ENCODE assay signal across 8 mouse cellular contexts in genomic region chr5:21434148-21434929, GRCm38 (mm10). TPM values are rescaled to one million over a fixed set of nuclear protein-coding genes. Genes with fewer than 3 reads are reported as not detected.
DNase-seq lines count a peak whose midpoint lies in the region; ATAC-seq and TF ChIP-seq lines count a peak whose summit lies in the region.

No protein-coding gene starts in this region.

- H3K4me3 ChIP-seq in kidney, adult 2 months (ENCODE audit: insufficient read depth, low read depth, low read length): no peak overlapping the region
- H3K4me3 ChIP-seq in hindbrain, postnatal 0 days (ENCODE audit: low read length): no peak overlapping the region

- TF ChIP-seq CTCF in kidney, adult 2 months (conservative IDR thresholded peaks at IDR 0.05; ENCODE audit: insufficient read depth, insufficient read length, low read depth, low read length): 0 out of 2 replicates have a peak, but pooled peaks have one; percentile 8
- TF ChIP-seq CTCF in hindbrain, postnatal 0 days (IDR thresholded peaks at IDR 0.05; ENCODE audit: low read depth): peak; percentile 73

- 69% methylated on average over 11 of the region's 11 CpGs for WGBS in kidney, adult 2 months
- 54% methylated on average over 11 of the region's 11 CpGs for WGBS in hindbrain, postnatal 0 days

- no peak for DNase-seq in kidney, adult 2 months
- DNase-seq in kidney, adult 11 months: no peak
- peak; percentile 13 for DNase-seq in CD4-positive helper T cell, adult 2 months (ENCODE audit: low read depth, low spot score)
- DNase-seq in cerebellum, adult 18-20 months: peak; percentile 68 to 75
- DNase-seq in hindbrain, postnatal 0 days (ENCODE audit: low spot score): peak; percentile 78
- peak; percentile 61 for DNase-seq in splenic B cell, adult 2 months (ENCODE audit: low read depth, low spot score)
- DNase-seq in testis, postnatal 14 days (ENCODE audit: low spot score): no peak
- no peak for DNase-seq in thymus, postnatal 0 days (ENCODE audit: low spot score)

- no peak overlapping the region for H3K27ac ChIP-seq in kidney, adult 2 months (ENCODE audit: insufficient read depth, low read depth, low read length)
- no peak overlapping the region for H3K27ac ChIP-seq in hindbrain, postnatal 0 days

- no peaks in the 10 kb centered on the region for H3K27me3 ChIP-seq in kidney, adult 2 months (replicated peaks; ENCODE audit: control insufficient read depth, insufficient read depth, low read length)
- H3K27me3 ChIP-seq in hindbrain, postnatal 0 days (ENCODE audit: insufficient read depth, low read length): no peaks in the 10 kb centered on the region
- no peaks in the 10 kb centered on the region for H3K27me3 ChIP-seq in splenic B cell, adult 2 months (ENCODE audit: control insufficient read depth, insufficient read depth, low read length, poor library complexity, severe bottlenecking)

- TF ChIP-seq POLR2A in kidney, adult 2 months (IDR thresholded peaks at IDR 0.05; ENCODE audit: low read depth, low read length): no peak

- no peaks in the 10 kb centered on the region; the same call in 1 of the 2 replicates for H3K36me3 ChIP-seq in kidney, adult 2 months (ENCODE audit: control insufficient read depth, insufficient read depth, low read length)
- H3K36me3 ChIP-seq in hindbrain, postnatal 0 days (ENCODE audit: insufficient read depth, low read length): no peaks in the 10 kb centered on the region
- H3K36me3 ChIP-seq in splenic B cell, adult 2 months (ENCODE audit: control insufficient read depth, insufficient read depth, low read length, poor library complexity, severe bottlenecking): peaks cover 3% of the 10 kb centered on the region; the same call in 1 of the 2 replicates

- no peak overlapping the region for H3K9ac ChIP-seq in hindbrain, postnatal 0 days (replicated peaks; ENCODE audit: low read length)

- no peaks in the 10 kb centered on the region for H3K4me1 ChIP-seq in kidney, adult 2 months (ENCODE audit: control insufficient read depth, insufficient read depth, low read length)
- no peaks in the 10 kb centered on the region for H3K4me1 ChIP-seq in hindbrain, postnatal 0 days (ENCODE audit: insufficient read depth, low read length)

- H3K4me2 ChIP-seq in hindbrain, postnatal 0 days (ENCODE audit: low read depth, low read length): no peak overlapping the region

- ATAC-seq in hindbrain, postnatal 0 days: peak; percentile 83

- H3K9me3 ChIP-seq in hindbrain, postnatal 0 days (ENCODE audit: low read length): no peaks in the 10 kb centered on the region

RNA-seq across cellular contexts. Expression of gene Fam185a, which starts 9.6 kb away (rescaled TPM):
- 1.9 and 2.6 TPM in 2 replicates for polyA plus RNA-seq in kidney, adult 2 months (2012; rRNA removed)
- total RNA-seq in hindbrain, postnatal 0 days (2014; rRNA removed): 11.8 and 13.2 TPM in 2 replicates
- 8.9 and 9.6 TPM in 2 replicates for polyA plus RNA-seq in hindbrain, postnatal 0 days (2015; fragmentation: Nextera tagmentation; extraction: Ambion mirVana)
- polyA plus RNA-seq in thymus, postnatal 0 days (2015; fragmentation: Nextera tagmentation; extraction: Ambion mirVana): 4.9 and 5.2 TPM in 2 replicates

RNA-seq across cellular contexts. Expression of gene Ccdc146, which starts 9.9 kb away (rescaled TPM):
- not detected in 2 replicates for polyA plus RNA-seq in kidney, adult 2 months (2012; rRNA removed)
- total RNA-seq in hindbrain, postnatal 0 days (2014; rRNA removed): 0.14 and 0.37 TPM in 2 replicates
- polyA plus RNA-seq in hindbrain, postnatal 0 days (2015; fragmentation: Nextera tagmentation; extraction: Ambion mirVana): 0.66 and 1.2 TPM in 2 replicates
- polyA plus RNA-seq in thymus, postnatal 0 days (2015; fragmentation: Nextera tagmentation; extraction: Ambion mirVana): 0.21 TPM in 1 of 2 replicates, not detected in the other

Comparison
In these comparisons a context has a peak if more than half of its experiments do, and no peak if none do; other contexts are left out.
1. DNase-seq: peak in CD4-positive helper T cell, adult 2 months (single experiment), cerebellum, adult 18-20 months (2 of 2), hindbrain, postnatal 0 days (single experiment) and splenic B cell, adult 2 months (single experiment); none in kidney, adult 2 months (single experiment), kidney, adult 11 months (single experiment), testis, postnatal 14 days (single experiment) and thymus, postnatal 0 days (single experiment).